Mouse (Mus musculus) c-Kit-positive CD71-positive TER-119-positive erythroid progenitor cells, embryonic 14.5 days (primary cell): ENCODE measurements around the gene Pnkd.
"Not testable (repeated sequence)": the region's sequence is repeated elsewhere in the genome, so short reads cannot be mapped to it uniquely, and the experiment has no call there.

Source experiments
- DNase-seq: peaks from one replicate; pipeline ENCODE4 v3.0.0-alpha.2; 2013; ENCODE audit warnings: low spot score

Pnkd gene

DNA sequence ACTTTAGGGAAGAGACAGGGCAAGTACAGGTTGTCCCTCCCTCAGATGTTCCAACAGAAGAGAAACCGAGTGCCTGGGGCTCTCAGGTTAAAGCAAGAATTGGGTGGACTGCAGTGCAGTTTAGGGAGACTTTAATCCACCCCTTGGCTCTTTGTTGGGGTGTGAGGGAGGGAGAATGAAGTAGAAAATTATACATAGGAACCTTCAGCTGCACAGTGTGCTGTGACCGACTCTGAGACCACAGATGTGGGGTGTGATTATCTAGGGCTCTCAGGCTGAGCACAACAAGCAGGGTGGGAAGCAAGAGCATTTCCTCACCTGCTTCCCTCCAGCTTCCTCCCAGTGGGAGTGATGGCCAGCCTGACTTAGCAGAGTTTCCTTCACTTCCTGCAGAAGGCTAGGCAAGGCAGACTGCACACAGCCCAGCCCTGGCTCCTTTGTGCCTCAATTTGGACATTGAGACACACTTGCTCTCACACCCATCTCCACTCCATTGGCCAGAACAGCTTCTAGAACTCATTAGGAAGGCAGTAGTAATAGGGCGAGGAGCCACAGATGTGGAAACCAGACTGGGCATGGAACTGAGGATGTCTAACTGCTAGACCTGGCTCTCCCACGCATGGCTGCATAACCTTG, 46.4 kb downstream of the Pnkd start:
- DNase-seq, result peak; percentile 34

DNA sequence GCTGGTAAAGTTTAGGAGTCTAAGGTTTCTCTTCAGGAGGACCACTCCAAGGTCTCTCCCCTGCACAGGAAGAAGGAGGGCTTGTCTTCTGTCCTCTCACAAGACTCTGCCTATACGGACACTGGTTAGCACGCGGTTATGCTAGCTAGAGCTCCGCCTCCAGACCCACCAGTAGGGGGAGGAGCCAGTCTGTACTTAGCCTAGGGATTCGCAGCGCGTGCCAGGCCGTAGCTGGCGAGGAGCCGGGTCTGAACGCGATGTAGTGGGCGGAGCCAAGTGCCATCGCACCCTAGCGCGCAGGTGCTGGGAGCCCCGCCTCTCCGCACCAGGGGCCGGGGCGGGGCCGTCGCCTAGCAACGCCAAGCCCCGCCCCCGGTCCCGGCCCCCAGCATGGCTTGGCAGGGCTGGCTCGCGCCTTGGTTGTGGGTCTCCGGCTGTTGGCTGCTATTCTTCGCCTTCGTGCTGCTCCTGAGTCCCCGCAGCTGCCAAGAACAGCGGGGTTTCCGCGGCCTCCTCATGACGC, 47.6 kb downstream of the Pnkd start:
- DNase-seq, result peak; percentile 94

DNA sequence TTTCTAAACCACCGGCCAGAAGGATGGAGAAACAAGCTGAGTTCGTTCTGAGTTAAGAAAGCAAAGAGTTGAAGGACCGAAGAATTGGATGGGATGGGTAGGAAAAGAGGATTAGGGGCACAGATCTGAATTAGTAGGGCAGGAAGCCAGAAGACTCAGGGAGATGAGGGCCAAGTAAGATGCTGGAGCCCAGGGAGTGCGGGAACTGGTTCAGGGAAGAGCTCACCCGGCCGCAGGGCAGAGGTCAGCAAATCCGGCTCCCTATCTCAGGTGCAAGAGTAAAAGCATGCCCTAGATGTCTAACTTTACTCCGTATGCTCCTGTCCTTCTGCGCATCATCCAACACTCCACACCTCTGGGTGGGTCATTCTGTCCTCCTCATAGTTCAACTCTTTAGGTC, 48.2 kb downstream of the Pnkd start:
- DNase-seq, result no peak

DNA sequence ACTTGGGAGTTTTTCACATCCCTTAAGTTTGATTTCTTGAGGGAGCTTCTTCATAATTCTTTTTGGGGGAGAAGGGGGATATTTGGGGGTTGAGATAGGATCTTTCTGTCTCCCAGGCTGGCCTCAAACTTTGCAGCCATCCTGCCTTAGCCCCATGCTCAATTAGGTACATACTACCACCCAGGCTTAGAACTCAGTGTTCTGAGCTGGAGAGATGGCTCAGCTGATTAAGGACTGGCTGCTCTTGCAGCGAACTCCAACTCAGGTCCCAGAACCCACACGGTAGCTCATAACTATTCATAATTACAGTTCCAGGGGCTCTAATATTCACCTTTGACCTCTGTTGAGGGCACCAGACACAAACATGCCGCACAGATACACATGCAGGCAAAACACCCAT, 49.9 kb downstream of the Pnkd start:
- DNase-seq, result no peak

DNA sequence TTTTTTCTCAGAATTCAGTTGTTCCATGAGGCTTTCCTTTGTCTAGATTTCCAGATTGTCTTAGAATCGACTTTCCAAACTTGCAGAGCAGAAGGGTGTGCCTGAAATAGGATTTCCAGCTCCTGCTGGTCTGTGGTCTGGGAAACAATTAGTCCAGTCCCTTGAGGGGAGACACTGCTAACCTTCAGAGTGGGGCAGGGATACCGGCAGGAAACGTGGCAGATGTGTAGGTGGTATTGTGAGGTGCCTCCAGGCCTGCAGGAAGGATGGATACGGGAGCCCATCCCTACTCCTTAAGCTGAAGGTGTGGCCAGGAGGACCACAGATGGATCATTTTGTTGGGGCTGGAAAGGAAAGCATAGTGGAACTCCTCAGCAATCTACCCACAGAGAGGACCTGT, 50.3 kb downstream of the Pnkd start:
- no peak for DNase-seq

DNA sequence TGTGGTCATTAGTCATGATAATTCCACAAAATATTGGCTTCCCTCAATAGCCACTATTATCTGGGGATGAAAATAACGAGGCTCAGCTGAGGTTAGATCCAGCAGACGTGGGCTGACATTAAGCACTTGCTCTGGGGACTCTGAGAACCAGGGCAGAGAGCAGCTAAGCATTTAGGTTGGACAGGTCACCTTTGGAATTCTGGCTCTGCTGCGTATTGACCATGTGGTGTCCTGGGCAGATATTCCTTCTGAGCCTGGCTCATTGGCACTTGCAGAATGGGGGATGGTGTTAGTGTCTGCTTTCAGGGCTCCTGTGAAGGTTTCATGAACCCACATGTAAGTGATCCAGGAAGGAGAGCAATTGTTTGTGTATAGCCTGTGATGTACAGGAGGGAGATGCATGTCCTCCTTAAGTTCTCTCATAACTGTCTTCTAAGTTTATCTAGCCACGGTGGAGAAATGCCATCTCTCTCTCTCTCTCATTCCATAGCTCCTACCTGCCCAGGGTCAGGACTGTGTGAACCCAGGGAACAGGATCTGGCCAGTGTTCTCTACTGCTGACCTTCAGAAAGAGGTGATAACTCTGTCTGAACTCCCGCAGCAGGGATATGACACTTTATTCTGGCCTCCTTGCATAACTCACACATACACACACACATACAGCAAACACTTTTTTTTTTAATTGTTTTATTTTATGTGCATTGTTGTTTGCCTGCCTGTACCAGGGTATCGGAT, 50.9 kb downstream of the Pnkd start:
- DNase-seq, result no peak

DNA sequence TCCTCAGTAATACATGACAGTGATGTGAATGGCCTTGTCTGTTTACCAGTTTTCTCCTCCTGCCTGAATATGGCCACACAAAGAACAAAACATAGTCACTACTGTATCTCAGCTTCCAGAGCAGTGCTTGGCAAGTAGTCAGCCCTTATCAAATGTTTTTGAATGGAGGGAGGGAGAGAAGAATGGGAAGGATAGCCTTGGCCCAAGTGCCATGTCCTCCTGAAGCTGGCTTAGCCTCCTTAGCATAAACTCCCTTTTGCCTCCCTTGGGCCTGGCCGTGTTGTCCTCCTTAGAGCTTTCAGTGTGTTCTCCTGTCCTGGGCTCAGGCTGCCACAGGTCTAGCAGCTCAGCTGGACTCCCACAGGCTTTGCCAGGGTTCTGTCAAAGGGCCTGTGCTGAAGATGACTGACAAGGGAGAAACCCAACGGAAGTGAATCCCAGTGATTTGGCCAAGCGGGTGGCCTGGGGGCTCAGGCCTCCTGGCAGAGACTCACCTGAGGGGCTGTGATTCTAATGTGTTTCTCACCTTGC, 52.6 kb downstream of the Pnkd start:
- no peak for DNase-seq

DNA sequence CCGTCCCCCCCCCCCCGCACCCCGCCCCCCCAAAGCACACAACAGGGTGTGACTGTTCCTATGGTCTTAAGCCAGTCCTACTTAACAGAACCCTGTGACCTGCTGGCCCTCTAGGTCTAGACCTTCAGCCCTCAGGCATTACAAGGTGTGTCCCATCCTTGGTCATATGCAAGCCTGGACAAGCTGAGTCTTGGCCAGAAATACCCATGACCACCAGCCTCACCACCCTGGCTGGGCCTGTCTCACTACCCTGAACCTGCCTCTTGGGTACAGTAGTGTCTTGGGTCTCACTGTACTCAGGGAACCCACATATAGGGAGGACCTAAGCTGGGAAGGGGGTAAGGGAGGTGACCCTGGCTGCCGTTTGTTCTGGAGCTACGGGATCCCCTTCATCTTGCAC, 53.3 kb downstream of the Pnkd start:
- DNase-seq, result no peak

DNA sequence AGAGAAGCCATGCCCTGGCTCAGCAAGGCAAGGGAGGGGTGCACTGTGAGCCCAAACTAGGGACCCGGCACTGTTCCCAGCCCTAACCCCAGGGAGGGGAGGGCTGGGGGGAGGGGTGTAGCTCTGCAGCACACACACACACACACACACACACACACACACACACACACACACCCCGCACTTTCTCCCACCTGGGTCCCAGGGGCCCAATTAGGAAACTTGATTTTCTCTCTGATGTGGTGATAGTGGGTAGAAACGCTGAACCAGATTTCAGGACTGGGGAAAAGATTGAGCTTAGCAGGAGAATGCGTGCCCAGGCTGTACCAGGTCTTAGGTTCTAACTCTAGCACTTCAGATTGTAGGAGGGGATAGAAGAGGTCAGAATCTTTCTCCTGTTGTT, 53.9 kb downstream of the Pnkd start:
- DNase-seq, result no peak

DNA sequence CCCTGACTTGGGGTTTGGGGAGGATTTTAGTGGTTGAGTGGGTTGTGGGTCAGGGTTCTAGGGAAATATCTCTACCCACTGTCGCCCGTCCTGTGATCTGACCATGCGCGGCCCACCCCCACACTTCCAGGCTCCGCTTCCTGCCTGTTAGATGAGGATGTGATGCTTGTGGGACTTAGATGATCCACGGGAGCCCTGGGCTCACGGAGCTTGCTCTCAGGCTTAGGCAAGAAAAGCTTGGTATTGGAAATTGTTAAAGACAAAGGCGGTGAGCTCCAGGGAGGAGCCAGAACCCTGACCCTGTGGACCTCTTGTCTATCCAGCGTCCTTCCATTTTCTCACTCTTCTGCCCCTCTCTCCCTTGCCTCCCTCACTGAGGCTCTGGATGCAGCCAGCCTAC, 55.2 kb downstream of the Pnkd start:
- no peak for DNase-seq

DNA sequence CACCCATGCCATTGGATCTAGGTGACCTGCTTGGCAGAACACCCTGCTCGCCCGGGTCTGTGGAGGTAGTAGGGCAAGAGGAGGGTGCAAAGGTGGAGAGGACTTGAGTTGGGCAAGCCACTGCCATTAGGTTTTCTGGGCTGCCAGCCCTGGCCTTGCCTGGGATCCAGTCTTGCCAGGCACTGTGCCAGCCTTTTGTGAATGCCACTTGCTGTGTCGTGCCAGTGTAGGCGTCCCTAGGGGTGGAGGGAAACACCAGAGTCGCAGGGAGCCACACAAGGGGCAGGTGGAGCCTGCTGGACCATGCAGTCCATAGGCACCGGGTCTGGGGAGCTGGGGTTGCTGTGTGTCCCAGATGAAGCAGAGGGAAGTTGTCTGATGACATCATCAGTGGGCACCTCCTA, 55.6 kb downstream of the Pnkd start:
- DNase-seq, result no peak

DNA sequence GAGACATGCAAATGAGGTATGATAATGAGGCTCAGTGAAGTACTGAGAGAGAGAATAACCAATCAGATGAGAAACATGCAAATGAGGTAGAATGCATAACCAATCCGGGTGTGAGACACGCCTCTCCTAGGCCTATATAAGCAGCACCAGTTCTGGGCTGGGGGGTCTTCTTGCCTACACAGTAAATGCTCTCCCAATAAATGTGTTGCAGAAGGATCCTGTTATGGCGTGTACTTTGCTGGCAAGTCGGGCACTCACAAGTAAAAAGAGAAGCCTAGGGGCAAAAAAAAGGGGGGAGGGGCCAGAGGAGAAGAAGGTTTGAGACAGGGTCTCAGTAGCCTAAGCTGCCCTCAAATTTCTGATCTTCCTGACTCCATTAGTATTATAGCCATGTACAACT, 56.3 kb downstream of the Pnkd start:
- DNase-seq, result not testable (repeated sequence)

DNA sequence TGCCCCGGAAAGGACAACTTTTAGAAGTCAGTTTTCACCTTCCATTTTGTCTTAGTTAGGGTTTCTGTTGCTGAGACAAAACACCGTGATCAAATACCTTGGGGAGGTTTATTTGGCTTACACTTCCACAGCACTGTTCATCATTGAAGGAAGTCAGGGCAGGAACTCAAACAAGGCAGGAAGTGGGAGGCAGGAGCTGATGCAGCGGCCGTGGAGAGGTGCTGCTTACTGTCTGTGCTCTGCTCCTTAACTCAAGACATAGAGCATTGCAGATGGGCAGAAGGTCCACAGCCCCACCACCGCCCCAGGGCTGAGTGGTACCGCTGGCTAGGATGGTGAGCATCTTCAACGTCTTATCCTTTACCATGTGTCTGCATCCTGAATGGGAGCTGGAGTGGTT, 57.2 kb downstream of the Pnkd start:
- no peak for DNase-seq

DNA sequence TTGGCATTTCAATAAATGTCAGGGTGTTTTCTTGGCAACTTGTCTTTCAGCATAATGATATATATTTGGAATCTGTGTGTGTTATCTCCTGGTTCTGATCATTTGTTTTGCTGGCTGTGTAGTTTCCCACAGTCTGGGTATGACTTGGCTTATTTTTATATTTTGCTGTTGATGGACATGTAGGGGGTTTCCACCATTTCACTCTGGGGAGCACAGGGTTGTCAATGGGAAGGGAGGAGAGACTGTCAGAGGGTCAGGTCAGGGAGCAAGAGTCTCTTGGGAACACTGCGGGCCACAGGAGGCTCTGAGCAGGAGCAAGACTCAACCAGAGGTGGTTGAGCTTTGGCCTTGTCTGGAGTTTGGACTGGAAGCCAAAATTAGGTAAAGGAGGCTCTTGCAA, 57.6 kb downstream of the Pnkd start:
- no peak for DNase-seq

DNA sequence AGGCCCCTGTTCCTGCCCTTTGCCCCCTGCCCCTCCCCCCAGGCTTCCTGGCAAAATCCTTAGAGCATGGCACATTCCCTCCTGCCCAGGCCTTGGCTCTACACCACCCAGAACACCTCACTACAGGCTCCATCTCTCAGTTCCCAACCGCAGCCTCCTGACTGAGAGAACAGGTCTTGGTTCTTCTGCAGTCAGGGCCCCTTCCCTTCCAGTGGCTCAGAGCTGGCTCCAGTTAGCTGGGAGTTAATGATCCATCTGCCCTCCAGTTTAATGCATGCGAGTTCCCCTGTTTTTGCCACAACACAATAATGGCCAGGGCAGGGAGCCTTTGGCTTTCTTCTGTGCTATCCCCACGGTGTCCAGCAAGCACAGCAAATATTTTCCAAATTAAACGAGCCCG, 58.4 kb downstream of the Pnkd start:
- DNase-seq, result no peak

DNA sequence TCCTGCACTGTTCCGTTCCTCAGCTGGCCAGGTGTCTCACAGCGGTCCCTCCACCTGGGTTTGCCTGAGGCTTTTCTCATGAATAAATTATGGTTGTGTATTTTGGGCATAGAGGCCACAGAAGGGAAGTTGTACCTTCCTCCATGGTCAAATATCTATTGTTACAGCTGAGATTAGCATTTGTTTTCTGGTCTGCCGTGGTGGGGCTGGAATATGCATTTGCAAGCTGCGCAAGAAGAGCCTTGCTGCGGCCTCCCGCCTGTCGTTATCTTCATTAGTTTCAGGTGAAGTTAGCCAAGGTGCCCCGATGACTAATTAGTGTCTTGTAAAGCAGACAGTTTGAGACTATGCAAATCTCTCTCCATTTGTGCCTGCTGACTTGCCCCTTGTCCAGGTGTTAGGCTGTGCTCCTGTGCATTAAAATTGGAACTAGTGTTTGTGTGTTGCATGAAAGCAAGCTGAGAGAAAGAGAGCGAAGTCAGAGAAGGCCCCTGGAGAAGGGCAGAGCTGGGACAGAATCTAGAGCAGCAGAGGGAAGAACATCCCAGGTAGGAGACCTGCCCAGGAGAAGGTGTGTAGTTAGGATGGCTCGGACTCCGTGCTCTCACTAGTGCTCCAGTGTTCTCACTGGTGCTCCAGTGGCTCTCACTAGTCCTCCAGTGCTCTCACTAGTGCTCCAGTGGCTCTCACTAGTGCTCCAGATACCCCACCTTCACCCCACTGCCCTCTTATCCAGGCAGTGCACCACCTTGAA, 59.6 kb downstream of the Pnkd start:
- DNase-seq, result no peak

DNA sequence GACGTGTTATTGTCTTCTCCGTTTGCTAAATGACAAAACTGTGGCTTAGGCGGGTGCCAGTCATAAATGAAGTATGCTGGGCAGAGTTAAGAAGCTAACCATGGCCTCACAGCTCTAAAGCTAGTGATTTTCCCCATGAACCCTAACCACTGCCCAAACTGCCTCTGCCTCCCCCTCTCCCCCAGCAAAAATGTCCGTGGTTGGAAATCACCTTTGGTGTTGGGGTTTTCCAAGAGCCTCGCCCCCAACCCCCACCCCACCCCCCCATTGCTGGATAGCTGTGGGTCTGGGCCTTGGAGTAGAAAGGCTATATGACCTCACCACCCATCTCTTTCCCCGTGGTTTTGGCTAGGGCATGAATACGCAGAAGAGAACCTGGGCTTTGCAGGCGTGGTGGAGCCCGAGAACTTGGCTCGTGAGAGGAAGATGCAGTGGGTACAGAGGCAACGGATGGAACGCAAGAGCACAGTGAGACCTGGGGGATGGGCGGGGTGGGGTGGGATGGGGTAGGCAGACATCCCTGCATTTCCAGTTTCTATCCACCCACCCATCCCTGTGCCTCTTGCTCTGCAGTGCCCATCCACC, 66.5 kb downstream of the Pnkd start:
- DNase-seq, result no peak

DNA sequence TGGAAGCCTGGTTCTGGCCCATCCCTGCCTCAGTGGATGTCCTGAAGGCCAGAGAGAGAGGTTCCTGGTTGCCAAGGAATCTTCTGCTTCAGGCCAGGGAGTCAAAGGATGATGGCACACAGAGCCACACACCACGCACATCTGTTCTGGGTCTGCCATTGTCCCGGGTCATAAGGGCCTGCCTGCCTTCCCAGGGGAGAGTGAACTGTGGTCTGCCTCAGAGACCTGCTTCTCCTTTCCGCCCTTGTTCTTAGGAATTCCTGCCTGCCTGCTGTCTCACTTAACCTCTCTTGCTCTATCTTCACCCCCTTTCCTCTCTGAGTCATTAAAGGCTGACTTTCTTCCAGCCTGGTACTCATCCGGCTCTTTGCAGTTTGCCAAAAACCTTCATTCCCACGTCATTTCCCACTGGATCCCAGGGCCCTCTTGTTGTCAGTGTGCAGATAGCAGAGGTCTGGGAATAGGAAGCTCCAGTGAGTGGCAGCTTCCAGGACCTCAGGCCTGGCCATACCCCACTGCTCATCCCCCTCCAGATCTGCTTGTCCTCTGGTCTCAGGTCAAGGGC, 67.9 kb downstream of the Pnkd start:
- DNase-seq, result no peak

DNA sequence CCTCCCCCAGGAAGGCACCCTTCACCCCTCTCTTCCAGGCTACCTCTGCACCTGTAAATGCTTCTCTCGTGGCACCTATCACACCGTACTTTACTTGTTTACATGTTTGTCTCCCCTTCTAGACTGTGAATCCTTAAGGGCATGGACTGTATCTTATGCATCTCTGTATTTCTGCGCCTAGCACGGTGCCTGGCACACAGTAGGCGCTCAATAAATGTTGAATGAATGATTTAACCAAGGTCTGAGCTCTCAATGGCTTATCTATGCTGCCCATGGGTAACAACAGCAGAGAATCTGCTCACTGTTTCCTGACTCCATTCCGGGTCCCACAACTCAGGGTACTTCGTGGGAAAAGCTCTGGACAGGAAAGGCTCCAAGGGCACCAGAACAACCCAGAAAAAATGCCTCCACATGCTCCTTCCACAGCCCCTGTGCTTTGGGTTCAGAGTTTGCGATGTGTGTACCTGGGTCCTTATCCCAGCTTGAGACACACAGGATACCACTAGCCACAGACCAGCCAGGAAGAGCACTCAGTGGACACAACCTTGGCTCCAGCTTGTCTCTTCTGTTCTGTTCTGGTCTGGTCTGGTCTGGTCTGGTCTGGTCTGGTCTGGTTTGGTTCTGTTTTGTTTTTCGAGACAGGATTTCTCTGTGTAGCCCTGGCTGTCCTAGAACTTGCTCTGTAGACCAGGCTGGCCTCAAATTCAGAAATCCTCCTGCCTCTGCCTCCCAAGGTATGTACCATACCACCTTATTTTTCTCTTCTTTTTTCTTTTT, 68.9 kb downstream of the Pnkd start:
- DNase-seq, result no peak

DNA sequence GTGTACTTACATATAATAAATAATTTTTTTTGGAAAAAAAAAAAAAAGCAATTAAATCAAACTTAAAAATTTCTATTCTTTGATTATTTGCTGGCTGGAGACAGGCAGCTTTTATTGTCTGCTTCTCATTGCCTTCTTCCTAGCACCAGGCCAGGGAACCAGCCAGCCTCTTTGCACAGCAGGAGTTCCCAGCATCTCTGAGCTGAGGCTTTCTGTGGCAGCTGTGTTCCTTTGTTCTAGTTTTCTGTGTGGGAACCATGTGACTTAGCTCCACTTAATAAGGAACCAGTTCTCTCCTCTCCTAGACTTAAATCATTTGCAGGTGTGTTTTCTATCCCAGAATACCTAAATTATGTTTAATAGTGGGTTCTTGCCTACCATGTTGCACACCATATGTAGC, 72.8 kb downstream of the Pnkd start:
- no peak for DNase-seq

DNA sequence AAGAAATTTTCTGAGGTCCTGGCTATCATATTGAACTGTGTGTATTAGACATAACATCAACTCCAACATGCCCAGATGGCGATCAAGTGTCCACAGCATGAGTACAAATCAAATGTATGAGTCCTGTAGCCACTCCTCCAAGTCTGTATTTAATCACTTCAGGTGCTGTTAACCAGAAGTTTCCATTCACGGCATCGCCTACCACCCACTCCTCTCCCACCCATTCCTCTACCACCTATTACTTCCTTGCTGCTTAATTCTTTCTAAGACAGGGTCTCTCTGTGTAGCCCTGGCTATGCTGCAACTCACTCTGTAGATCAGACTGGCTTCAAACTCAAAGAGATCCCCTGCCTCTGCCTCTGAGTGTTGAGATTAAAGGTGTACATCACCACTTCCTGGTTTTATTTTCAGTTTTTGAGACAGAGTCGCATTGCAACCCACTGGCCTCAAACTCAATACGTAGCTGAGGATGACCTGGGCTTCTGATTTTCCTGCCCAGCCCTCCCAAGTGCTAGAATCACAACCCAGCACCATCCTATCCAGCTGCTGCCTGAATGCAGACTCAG, 75.3 kb downstream of the Pnkd start:
- DNase-seq, result no peak
